Mouse (Mus musculus): ENCODE results near the gene Pnlip. TPM values are rescaled to one million over a fixed set of nuclear protein-coding genes. Genes with fewer than 3 reads are reported as not detected.

Pnlip gene
- polyA plus RNA-seq, 1 experiment from 2014 or later, result 0.54 TPM

Other genes starting within 250 kb of the Pnlip start
- gene Gfra1, start 196.6 kb upstream of the Pnlip start, polyA plus RNA-seq (2014; fragmentation: Nextera tagmentation; extraction: Ambion mirVana), result 39.5 and 40.4 TPM in 2 replicates
- not detected in 2 replicates for gene Ccdc172, start 140.5 kb upstream of the Pnlip start, polyA plus RNA-seq (2014; fragmentation: Nextera tagmentation; extraction: Ambion mirVana)
- gene Pnliprp1, start 76.4 kb downstream of the Pnlip start, polyA plus RNA-seq (2014; fragmentation: Nextera tagmentation; extraction: Ambion mirVana), result not detected in 2 replicates
- 0.26 TPM in 1 of 2 replicates, not detected in the other for gene Pnliprp2, start 107.2 kb downstream of the Pnlip start, polyA plus RNA-seq (2014; fragmentation: Nextera tagmentation; extraction: Ambion mirVana)
- not detected in 2 replicates for gene 1700019N19Rik, start 142.0 kb downstream of the Pnlip start, polyA plus RNA-seq (2014; fragmentation: Nextera tagmentation; extraction: Ambion mirVana)

All from neural tube, embryonic 11.5 days (tissue).